Mouse (Mus musculus) c-Kit-positive CD71-positive TER-119-positive erythroid progenitor cells, embryonic 14.5 days (primary cell): ENCODE measurements around the gene Gm15155.
"Not testable (repeated sequence)": the region's sequence is repeated elsewhere in the genome, so short reads cannot be mapped to it uniquely, and the experiment has no call there.

Experiments used
- DNase-seq: peaks from one replicate; pipeline ENCODE4 v3.0.0-alpha.2; 2013; ENCODE audit warnings: low spot score

Gm15155 gene

GRCm38 (mm10) chrX:156155776-156156175 lies 531.2 kb downstream of the Gm15155 start:
- DNase-seq, result no peak

- no peak for DNase-seq
Observed at GRCm38 (mm10) chrX:156171587-156171986, 547.0 kb downstream of the Gm15155 start.

- DNase-seq, result not testable (repeated sequence)
Observed at GRCm38 (mm10) chrX:156303806-156304205, 679.3 kb downstream of the Gm15155 start.
